Mouse (Mus musculus) heart, postnatal 0 days (tissue): ENCODE measurements around the gene Pcbp4.

Experiments
- CTCF ChIP-seq: IDR thresholded peaks from 2 replicates; pipeline ENCODE4 v1.5.1; 2016; ENCODE audit warnings: antibody characterized with exemption, control low read depth, low read depth
- EP300 ChIP-seq: IDR thresholded peaks from 2 replicates; pipeline ENCODE4 v1.6.1; 2016; ENCODE audit warnings: antibody characterized with exemption, low read depth

DNA sequence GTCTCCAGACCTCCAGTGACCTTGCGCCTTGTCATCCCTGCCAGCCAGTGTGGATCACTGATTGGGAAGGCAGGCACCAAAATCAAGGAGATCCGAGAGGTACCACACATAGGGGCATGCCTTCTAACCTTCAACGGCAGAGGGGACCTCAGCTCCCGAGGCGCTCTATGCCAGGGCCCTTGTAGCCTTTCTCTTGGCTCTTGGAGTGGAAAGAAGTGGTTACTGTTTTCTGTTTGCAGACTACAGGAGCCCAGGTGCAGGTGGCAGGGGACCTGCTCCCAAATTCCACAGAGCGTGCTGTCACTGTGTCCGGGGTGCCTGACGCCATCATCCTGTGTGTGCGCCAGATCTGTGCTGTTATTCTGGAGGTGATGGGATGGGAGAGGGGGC, 7.9 kb downstream of the Pcbp4 start:
- no peak for TF ChIP-seq CTCF
- no peak for TF ChIP-seq EP300
